ENCODE assay signal across 21 mouse cellular contexts in the genomic region with DNA sequence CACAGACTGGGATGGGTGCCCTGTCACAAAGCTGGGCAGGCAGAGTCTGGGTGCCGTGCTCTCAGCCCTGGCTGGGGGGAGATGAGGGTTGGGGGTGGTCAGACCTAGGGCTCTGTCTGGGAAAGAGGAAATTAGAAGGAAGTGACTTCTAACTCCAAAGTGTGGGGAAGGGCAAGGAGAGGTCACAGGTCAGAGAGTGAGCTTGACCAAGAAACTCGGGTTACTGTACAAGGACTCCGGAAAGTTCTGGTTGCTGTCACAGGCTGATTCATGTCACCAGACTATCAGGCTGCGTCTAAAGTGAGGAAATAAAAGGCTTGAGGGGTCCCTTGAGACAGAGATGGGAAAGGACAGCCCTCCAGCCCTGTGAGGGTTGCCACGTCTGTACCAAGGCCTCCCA.
A peak's percentile ranks its signal among the peaks of the same experiment; 100 is the strongest.
DNase-seq lines count a peak whose midpoint lies in the region; ATAC-seq and TF ChIP-seq lines count a peak whose summit lies in the region.
"Had no signal": no experiment of that assay in that cellular context is flagged by ENCODE, and none has a peak within 500 bp of the region (broad histone marks: within the 10 kb centered on the region; RNA-seq: fewer than 3 reads in every experiment).

No protein-coding gene starts in this region.

- TF ChIP-seq POLR2A in lung, adult 2 months (IDR thresholded peaks at IDR 0.05; ENCODE audit: borderline replicate concordance, extremely low read depth, low read depth, low read length), result no peak

- no peaks in the 10 kb centered on the region for H3K9me3 ChIP-seq in heart, embryonic 10.5 days
- H3K9me3 ChIP-seq in kidney, postnatal 0 days (replicated peaks; ENCODE audit: low read length), result no peaks in the 10 kb centered on the region
- no peaks in the 10 kb centered on the region for H3K9me3 ChIP-seq in limb, embryonic 12.5 days
- H3K9me3 ChIP-seq: embryonic facial prominence, embryonic 13.5 days; forebrain, embryonic 15.5 days; heart, embryonic 12.5 days; hindbrain, embryonic 13.5 days had no signal

- H3K9ac ChIP-seq in kidney, postnatal 0 days (ENCODE audit: low read depth, low read length), result no peak overlapping the region
- H3K9ac ChIP-seq in limb, embryonic 12.5 days (replicated peaks), result no peak overlapping the region
- H3K9ac ChIP-seq: embryonic facial prominence, embryonic 13.5 days; forebrain, embryonic 15.5 days; heart, embryonic 12.5 days; hindbrain, embryonic 13.5 days had no signal

- H3K4me2 ChIP-seq in kidney, postnatal 0 days (ENCODE audit: low read length), result no peak overlapping the region
- no peak overlapping the region for H3K4me2 ChIP-seq in limb, embryonic 12.5 days
- H3K4me2 ChIP-seq: embryonic facial prominence, embryonic 13.5 days; forebrain, embryonic 15.5 days; heart, embryonic 12.5 days; hindbrain, embryonic 13.5 days had no signal

- H3K4me3 ChIP-seq in heart, embryonic 10.5 days, result no peak overlapping the region
- no peak overlapping the region for H3K4me3 ChIP-seq in kidney, postnatal 0 days (replicated peaks; ENCODE audit: low read depth, low read length)
- no peak overlapping the region for H3K4me3 ChIP-seq in lung, adult 2 months (replicated peaks; ENCODE audit: extremely low read depth, low read depth, low read length)
- H3K4me3 ChIP-seq in limb, embryonic 12.5 days (replicated peaks), result no peak overlapping the region
- H3K4me3 ChIP-seq: embryonic facial prominence, embryonic 13.5 days; forebrain, embryonic 15.5 days; heart, embryonic 12.5 days; hindbrain, embryonic 13.5 days had no signal

- 38% methylated on average over 5 of the region's 5 CpGs for WGBS in heart, embryonic 10.5 days
- 44% methylated on average over 5 of the region's 5 CpGs for WGBS in kidney, postnatal 0 days
- 60% methylated on average over 5 of the region's 5 CpGs for WGBS in lung, adult 2 months
- WGBS in limb, embryonic 12.5 days, result 46% methylated on average over 5 of the region's 5 CpGs

- no peaks in the 10 kb centered on the region for H3K27me3 ChIP-seq in heart, embryonic 10.5 days (ENCODE audit: insufficient read depth, poor library complexity, severe bottlenecking)
- H3K27me3 ChIP-seq in kidney, postnatal 0 days (ENCODE audit: insufficient read depth, low read length), result no peaks in the 10 kb centered on the region
- H3K27me3 ChIP-seq in limb, embryonic 12.5 days, result peaks cover 28% of the 10 kb centered on the region
- H3K27me3 ChIP-seq: embryonic facial prominence, embryonic 13.5 days; forebrain, embryonic 15.5 days; heart, embryonic 12.5 days; hindbrain, embryonic 13.5 days had no signal

- no peak for DNase-seq in heart, embryonic 10.5 days (ENCODE audit: low spot score)
- no peak for DNase-seq in heart, adult 11 months
- DNase-seq in kidney, postnatal 0 days (ENCODE audit: low spot score), result no peak
- no peak for DNase-seq in kidney, adult 11 months
- peak; percentile 37 for DNase-seq in lung, postnatal 36 days
- no peak for DNase-seq in lung, adult 2 months
- no peak for DNase-seq in T-cell, adult 2 months (ENCODE audit: low spot score)
- DNase-seq: adrenal gland, postnatal 10 days; cerebellum, adult 11-12 months; cerebellum, adult 9-10 months; cerebellum, postnatal 25 days; gastrocnemius, postnatal 36 days; heart, adult 18-20 months; heart, postnatal 36 days had no signal

- no peaks in the 10 kb centered on the region for H3K36me3 ChIP-seq in heart, embryonic 10.5 days
- no peaks in the 10 kb centered on the region for H3K36me3 ChIP-seq in kidney, postnatal 0 days (ENCODE audit: insufficient read depth, low read length)
- H3K36me3 ChIP-seq in limb, embryonic 12.5 days, result no peaks in the 10 kb centered on the region
- H3K36me3 ChIP-seq: embryonic facial prominence, embryonic 13.5 days; forebrain, embryonic 15.5 days; G1E; heart, embryonic 12.5 days; hindbrain, embryonic 13.5 days had no signal

- H3K27ac ChIP-seq in heart, embryonic 10.5 days, result peak overlapping the region; percentile 72; the same call in 1 of the 2 replicates
- 0 out of 2 replicates have a peak overlapping the region, but pooled peaks have one; percentile 5 for H3K27ac ChIP-seq in kidney, postnatal 0 days
- 0 out of 2 replicates have a peak overlapping the region, but pooled peaks have one; percentile 25 for H3K27ac ChIP-seq in limb, embryonic 12.5 days
- H3K27ac ChIP-seq: embryonic facial prominence, embryonic 13.5 days; forebrain, embryonic 15.5 days; hindbrain, embryonic 13.5 days; hindbrain, postnatal 0 days had no signal

- H3K4me1 ChIP-seq in heart, embryonic 10.5 days, result peaks cover 65% of the 10 kb centered on the region
- peaks cover 11% of the 10 kb centered on the region for H3K4me1 ChIP-seq in kidney, postnatal 0 days (replicated peaks; ENCODE audit: insufficient read depth, low read length)
- H3K4me1 ChIP-seq in lung, adult 2 months (ENCODE audit: control insufficient read depth, insufficient read depth, low read length), result peaks cover 6% of the 10 kb centered on the region; the same call in 1 of the 2 replicates
- peaks cover 8% of the 10 kb centered on the region for H3K4me1 ChIP-seq in limb, embryonic 12.5 days (replicated peaks)
- H3K4me1 ChIP-seq: forebrain, embryonic 15.5 days; hindbrain, embryonic 13.5 days had no signal

- no peak for ATAC-seq in kidney, postnatal 0 days (replicated peaks; ENCODE audit: low FRiP score, low read depth)
- ATAC-seq in limb, embryonic 12.5 days (ENCODE audit: insufficient number of reproducible peaks, insufficient read depth, low FRiP score, low TSS enrichment, low read depth), result no peak
- ATAC-seq: forebrain, embryonic 15.5 days; hindbrain, postnatal 0 days had no signal

- TF ChIP-seq CTCF in kidney, postnatal 0 days (IDR thresholded peaks at IDR 0.05; ENCODE audit: low read depth), result no peak
- TF ChIP-seq CTCF in lung, adult 2 months (IDR thresholded peaks at IDR 0.05; ENCODE audit: insufficient read depth, low read length), result no peak

Comparison
In these comparisons a context has a peak if more than half of its experiments do, and no peak if none do; other contexts are left out.
1. H3K27ac ChIP-seq: peak in every context shown above with its lines; median percentile 72 in heart, embryonic 10.5 days; 25 in limb, embryonic 12.5 days; 5 in kidney, postnatal 0 days.